Mouse (Mus musculus) liver, embryonic 15.5 days (tissue): ENCODE results near the gene Mta3. TPM values are rescaled to one million over a fixed set of nuclear protein-coding genes. Genes with fewer than 3 reads are reported as not detected.

Experiments used
- ATAC-seq: fragments of 200-750 bp; cut with Nextera tagmentation; 2 replicates; pipeline ENCODE4 v1.8.0; 2017; ENCODE audit warnings: moderate number of reproducible peaks, mild to moderate bottlenecking, moderate library complexity; ENCODE audit not compliant: insufficient read depth
- H3K27ac ChIP-seq: fragments of 300-500 bp; sonication (generic); replicated peaks from 2 replicates; pipeline ENCODE4 v1.5.1; 2015; ENCODE audit warnings: mild to moderate bottlenecking, inconsistent platforms
- H3K27me3 ChIP-seq: fragments of 300-500 bp; sonication (generic); 2 replicates; pipeline ENCODE4 v1.6.1; 2015; ENCODE audit warnings: mild to moderate bottlenecking, inconsistent platforms
- H3K36me3 ChIP-seq: fragments of 300-500 bp; sonication (generic); replicated peaks from 2 replicates; pipeline ENCODE4 v1.6.1; 2015; ENCODE audit warnings: moderate library complexity, mild to moderate bottlenecking, inconsistent platforms
- H3K4me1 ChIP-seq: fragments of 300-500 bp; sonication (generic); replicated peaks from 2 replicates; pipeline ENCODE4 v1.6.1; 2015; ENCODE audit warnings: inconsistent platforms
- H3K4me2 ChIP-seq: fragments of 300-500 bp; sonication (generic); 2 replicates; pipeline ENCODE4 v1.6.1; 2015; ENCODE audit warnings: moderate library complexity, mild to moderate bottlenecking, inconsistent platforms
- H3K4me3 ChIP-seq: fragments of 300-500 bp; sonication (generic); replicated peaks from 2 replicates; pipeline ENCODE4 v1.5.1; 2015; ENCODE audit warnings: mild to moderate bottlenecking, inconsistent platforms
- H3K9ac ChIP-seq: fragments of 300-500 bp; sonication (generic); 2 replicates; pipeline ENCODE4 v1.6.1; 2015; ENCODE audit warnings: moderate library complexity, mild to moderate bottlenecking, inconsistent platforms
- H3K9me3 ChIP-seq: fragments of 300-500 bp; sonication (generic); replicated peaks from 2 replicates; pipeline ENCODE4 v1.6.1; 2016; ENCODE audit warnings: inconsistent platforms
- WGBS: fragments of 180-500 bp; shearing (Covaris S2); methylation state at CpG from one replicate; pipeline ENCODE4 v1.1.7; 2015; ENCODE audit warnings: mixed read lengths; ENCODE audit not compliant: insufficient replicate concordance; 5-methylcytosine and 5-hydroxymethylcytosine counted together
- polyA plus RNA-seq: library from polyadenylated mRNA; unstranded; fragments of >200 nt; fragmentation: Nextera tagmentation; extraction: Ambion mirVana; gene quantifications from 2 replicates; pipeline ENCODE4 v1.2.1, GENCODE M21; 2015

The Mta3 gene
- polyA plus RNA-seq, 1 experiment from 2014 or later: 36.9 TPM

DNA sequence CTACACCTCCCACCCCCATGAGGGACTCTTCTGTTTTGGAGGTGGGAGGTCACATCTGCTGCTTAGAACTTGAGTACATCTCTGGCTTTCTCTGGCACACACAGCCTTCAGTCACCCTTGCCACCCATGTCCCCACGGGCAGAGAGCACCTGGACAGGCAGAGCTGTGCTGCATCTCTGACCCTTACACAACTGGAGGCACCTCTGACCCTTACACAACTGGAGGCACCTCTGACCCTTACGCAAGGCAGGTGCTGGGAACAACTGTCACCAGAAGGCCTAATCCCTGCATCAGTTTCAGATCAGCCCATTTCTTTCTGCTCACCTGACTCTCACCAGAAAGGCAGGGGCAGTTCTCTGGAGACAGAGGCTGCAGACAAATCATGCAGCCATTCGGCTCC is 130.1 kb downstream of the Mta3 start:
- WGBS: 60% methylated on average over 3 of the region's 3 CpGs
- no peak overlapping the region for H3K9ac ChIP-seq
- no peak overlapping the region for H3K4me2 ChIP-seq
- H3K4me1 ChIP-seq: peaks cover 22% of the 10 kb centered on the region
- H3K36me3 ChIP-seq: 0 out of 2 replicates have a peak, but pooled peaks cover 3% of the 10 kb centered on the region
- H3K4me3 ChIP-seq: no peak overlapping the region
- peak overlapping the region; percentile 73 for H3K27ac ChIP-seq
- no peaks in the 10 kb centered on the region for H3K9me3 ChIP-seq
- ATAC-seq: peak; percentile 86
- no peaks in the 10 kb centered on the region for H3K27me3 ChIP-seq

DNA sequence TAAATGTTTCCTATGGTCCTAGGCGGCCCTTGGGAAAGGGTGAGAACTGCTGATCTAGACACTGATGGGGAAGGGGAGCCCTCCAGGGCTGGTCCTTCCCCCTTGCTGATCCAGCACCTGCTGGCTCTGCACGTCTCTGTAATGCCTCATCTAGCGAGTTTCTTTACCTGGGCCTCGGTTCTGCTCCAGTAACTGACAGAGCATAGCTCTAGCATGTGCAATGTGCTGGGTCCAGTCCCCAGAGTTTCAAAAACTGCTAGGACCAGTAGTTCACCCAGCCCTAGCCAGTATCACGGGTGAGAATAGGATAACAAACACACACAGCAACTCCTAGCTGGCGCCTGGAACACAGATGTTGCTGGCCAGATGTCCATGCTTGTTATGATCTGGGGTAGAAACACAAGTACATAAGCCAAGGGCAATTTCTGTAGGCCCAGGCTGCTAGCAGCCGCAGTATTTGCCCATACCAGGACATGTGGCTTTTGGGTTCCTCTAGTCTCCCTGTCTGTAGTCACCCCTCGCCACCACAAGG is 131.8 kb downstream of the Mta3 start:
- Histone ChIP-seq H3K4me1 (peaks cover 20% of the 10 kb centered on the region), H3K27ac (peak overlapping the region; percentile 29; the same call in 1 of the 2 replicates), H3K36me3 (0 out of 2 replicates have a peak, but pooled peaks cover under 1% of the 10 kb centered on the region), H3K4me3 (no peak overlapping the region), H3K27me3 (no peaks in the 10 kb centered on the region), H3K9ac (no peak overlapping the region), H3K4me2 (no peak overlapping the region), H3K9me3 (no peaks in the 10 kb centered on the region)
- ATAC-seq: no peak
- 56% methylated on average over 8 of the region's 8 CpGs for WGBS

DNA sequence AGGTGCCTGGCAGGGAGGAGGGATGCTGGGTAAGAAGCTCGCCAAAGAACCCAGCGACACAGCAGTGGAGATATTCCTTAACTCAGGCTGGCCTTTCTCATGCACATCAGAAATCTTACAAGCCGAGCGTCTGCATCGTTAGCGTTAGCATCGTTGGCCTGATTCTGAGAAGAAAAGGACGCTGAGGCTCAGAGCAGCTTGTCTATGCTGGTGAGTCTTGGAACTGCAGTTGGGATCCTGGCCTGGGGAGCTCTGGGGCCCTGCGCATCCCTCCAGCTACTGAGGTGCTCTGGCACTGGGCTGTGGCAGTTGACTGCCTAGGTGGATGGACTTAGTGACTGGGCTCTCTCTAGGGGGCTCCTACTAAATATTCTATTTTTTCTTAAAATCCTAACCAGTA is 133.2 kb downstream of the Mta3 start:
- Histone ChIP-seq H3K4me1 (peaks cover 16% of the 10 kb centered on the region), H3K4me3 (no peak overlapping the region), H3K27ac (no peak overlapping the region), H3K4me2 (no peak overlapping the region), H3K9ac (no peak overlapping the region), H3K36me3 (no peaks in the 10 kb centered on the region), H3K27me3 (no peaks in the 10 kb centered on the region), H3K9me3 (no peaks in the 10 kb centered on the region)
- ATAC-seq: no peak
- whole genome bisulfite sequencing: 61% methylated on average over 9 of the region's 9 CpGs

- Histone ChIP-seq H3K27me3 (no peaks in the 10 kb centered on the region), H3K4me3 (no peak overlapping the region), H3K9ac (no peak overlapping the region), H3K4me2 (no peak overlapping the region), H3K27ac (no peak overlapping the region), H3K9me3 (no peaks in the 10 kb centered on the region), H3K4me1 (peaks cover 8% of the 10 kb centered on the region; the same call in 1 of the 2 replicates), H3K36me3 (no peaks in the 10 kb centered on the region)
- no peak for ATAC-seq
- WGBS: 73% methylated on average over 5 of the region's 5 CpGs
Observed at GRCm38 (mm10) chr17:83841011-83841410, 135.0 kb downstream of the Mta3 start.

GRCm38 (mm10) chr17:83843780-83844179 is 137.8 kb downstream of the Mta3 start:
- Histone ChIP-seq H3K4me1 (peaks cover 31% of the 10 kb centered on the region), H3K9ac (no peak overlapping the region), H3K27ac (no peak overlapping the region), H3K4me3 (no peak overlapping the region), H3K36me3 (no peaks in the 10 kb centered on the region), H3K4me2 (no peak overlapping the region), H3K27me3 (no peaks in the 10 kb centered on the region), H3K9me3 (no peaks in the 10 kb centered on the region)
- ATAC-seq: no peak
- 65% methylated on average over 7 of the region's 7 CpGs for WGBS

DNA sequence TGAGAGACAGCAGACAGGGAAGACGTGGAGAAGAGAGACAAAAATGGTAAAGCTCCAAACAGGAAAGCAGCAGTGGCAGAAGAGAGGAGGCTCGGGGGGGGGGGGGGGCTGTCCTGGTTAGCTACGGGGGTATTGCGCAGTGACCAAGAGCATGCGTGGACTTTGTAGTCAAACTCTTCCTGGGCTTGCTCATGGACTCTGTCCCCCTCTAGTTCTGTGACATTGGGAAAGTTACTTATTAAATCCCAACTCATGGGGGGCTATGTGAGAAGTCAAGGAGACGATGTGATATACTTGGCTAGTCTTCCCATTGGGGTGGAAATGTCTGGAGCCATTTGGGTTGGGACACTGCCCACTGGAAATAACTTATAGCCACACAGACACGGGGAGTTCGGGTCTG is 139.6 kb downstream of the Mta3 start:
- no peak overlapping the region for H3K9ac ChIP-seq
- ATAC-seq: peak; percentile 58
- WGBS: 48% methylated on average over 8 of the region's 8 CpGs
- peak overlapping the region; percentile 37; the same call in 1 of the 2 replicates for H3K4me3 ChIP-seq
- peaks cover 47% of the 10 kb centered on the region for H3K4me1 ChIP-seq
- no peaks in the 10 kb centered on the region for H3K36me3 ChIP-seq
- H3K4me2 ChIP-seq: peak overlapping the region; percentile 48
- H3K9me3 ChIP-seq: no peaks in the 10 kb centered on the region
- H3K27ac ChIP-seq: peak overlapping the region; percentile 81
- H3K27me3 ChIP-seq: no peaks in the 10 kb centered on the region

GRCm38 (mm10) chr17:83846301-83847021 is 140.5 kb downstream of the Mta3 start:
- no peaks in the 10 kb centered on the region for H3K36me3 ChIP-seq
- H3K4me2 ChIP-seq: peak overlapping the region; percentile 48
- WGBS: 41% methylated on average over 21 of the region's 21 CpGs

DNA sequence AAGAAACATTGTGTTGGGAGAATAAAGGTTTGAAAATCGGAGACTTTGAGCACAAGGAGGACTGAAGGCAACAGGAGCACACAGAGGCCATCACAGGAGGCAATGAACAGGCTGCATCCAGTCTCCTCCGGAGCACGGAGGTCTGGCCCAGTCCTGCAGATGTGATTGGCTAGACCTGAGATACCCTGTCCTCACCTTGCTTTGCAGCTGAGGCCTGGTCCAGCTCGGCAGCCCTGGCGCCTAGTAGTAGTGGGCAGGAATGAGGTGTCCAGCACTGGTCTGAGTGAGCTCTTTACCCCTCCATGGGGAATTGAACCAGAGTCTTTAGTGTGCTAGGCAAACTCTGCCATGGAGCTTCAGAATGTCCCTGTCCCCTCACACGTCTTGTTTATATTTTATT is 141.1 kb downstream of the Mta3 start:
- ATAC-seq: no peak; the same call in 1 of the 2 replicates
- H3K4me2 ChIP-seq: peak overlapping the region; percentile 48

More at GRCm38 (mm10) chr17:83846301-83847021, 140.5 kb downstream of the Mta3 start:
- peak overlapping the region; percentile 81 for H3K27ac ChIP-seq
- peak overlapping the region; percentile 37 for H3K4me3 ChIP-seq
- peaks cover 49% of the 10 kb centered on the region for H3K4me1 ChIP-seq
- ATAC-seq: peak; percentile 40; the same call in 1 of the 2 replicates
- H3K9ac ChIP-seq: peak overlapping the region; percentile 9; the same call in 1 of the 2 replicates
- H3K27me3 ChIP-seq: no peaks in the 10 kb centered on the region
- no peaks in the 10 kb centered on the region for H3K9me3 ChIP-seq

DNA sequence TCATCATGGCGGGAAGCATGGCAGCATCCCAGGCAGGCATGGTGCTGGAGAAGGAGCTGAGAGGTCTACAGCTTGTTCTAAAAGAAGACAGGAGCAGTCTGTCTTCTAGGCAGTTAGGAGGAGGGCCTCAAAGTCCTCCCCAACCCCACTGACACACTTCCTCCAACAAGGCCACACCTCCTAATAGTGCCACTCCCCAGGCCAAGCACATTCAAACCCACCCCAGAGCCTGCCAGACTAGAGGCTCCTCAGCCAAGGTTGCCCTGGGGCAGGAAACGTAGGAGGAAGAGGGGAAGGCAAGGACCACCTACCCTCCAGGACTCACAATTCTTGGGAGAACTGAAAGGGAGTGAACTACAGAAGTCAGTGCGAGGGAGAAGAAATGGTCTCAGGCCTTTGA is 141.9 kb downstream of the Mta3 start, which contains the start of gene Haao:
TSS of gene Haao (minus strand) at position 149 of the 400 bp plus-strand sequence.
- Histone ChIP-seq H3K4me1 (peaks cover 46% of the 10 kb centered on the region), H3K27me3 (no peaks in the 10 kb centered on the region), H3K9me3 (no peaks in the 10 kb centered on the region), H3K36me3 (no peaks in the 10 kb centered on the region), H3K27ac (peak within 1 kb of the TSS; percentile 81), H3K9ac (peak within 1 kb of the TSS; percentile 9; the same call in 1 of the 2 replicates), H3K4me2 (peak within 1 kb of the TSS; percentile 48), H3K4me3 (peak within 1 kb of the TSS; percentile 37)
- ATAC-seq: no peak
- 27% methylated on average over 3 of the region's 3 CpGs for WGBS

More for the DNA sequence above, 141.1 kb downstream of the Mta3 start:
- WGBS: 49% methylated on average over 6 of the region's 6 CpGs
- Histone ChIP-seq H3K27me3 (no peaks in the 10 kb centered on the region), H3K9ac (peak overlapping the region; percentile 9; the same call in 1 of the 2 replicates), H3K4me3 (peak overlapping the region; percentile 37), H3K9me3 (no peaks in the 10 kb centered on the region), H3K27ac (peak overlapping the region; percentile 81), H3K36me3 (no peaks in the 10 kb centered on the region), H3K4me1 (peaks cover 46% of the 10 kb centered on the region)

GRCm38 (mm10) chr17:83848482-83848881 is 142.5 kb downstream of the Mta3 start:
- no peaks in the 10 kb centered on the region for H3K9me3 ChIP-seq
- H3K27ac ChIP-seq: 0 out of 2 replicates have a peak overlapping the region, but pooled peaks have one; percentile 81
- ATAC-seq: no peak
- WGBS: 34% methylated on average over 4 of the region's 4 CpGs
- H3K9ac ChIP-seq: no peak overlapping the region
- peaks cover 46% of the 10 kb centered on the region for H3K4me1 ChIP-seq
- H3K4me2 ChIP-seq: no peak overlapping the region
- no peaks in the 10 kb centered on the region for H3K27me3 ChIP-seq
- H3K4me3 ChIP-seq: no peak overlapping the region
- no peaks in the 10 kb centered on the region for H3K36me3 ChIP-seq

- Histone ChIP-seq H3K4me3 (no peak overlapping the region), H3K27me3 (no peaks in the 10 kb centered on the region), H3K9me3 (no peaks in the 10 kb centered on the region), H3K36me3 (no peaks in the 10 kb centered on the region), H3K27ac (no peak overlapping the region), H3K4me1 (peaks cover 49% of the 10 kb centered on the region), H3K9ac (no peak overlapping the region), H3K4me2 (no peak overlapping the region)
- ATAC-seq: no peak
- WGBS: 67% methylated on average over 12 of the region's 12 CpGs
Observed at GRCm38 (mm10) chr17:83849081-83849675, 143.2 kb downstream of the Mta3 start.
